Mouse (Mus musculus): ENCODE data around the gene Cpd.

DNA sequence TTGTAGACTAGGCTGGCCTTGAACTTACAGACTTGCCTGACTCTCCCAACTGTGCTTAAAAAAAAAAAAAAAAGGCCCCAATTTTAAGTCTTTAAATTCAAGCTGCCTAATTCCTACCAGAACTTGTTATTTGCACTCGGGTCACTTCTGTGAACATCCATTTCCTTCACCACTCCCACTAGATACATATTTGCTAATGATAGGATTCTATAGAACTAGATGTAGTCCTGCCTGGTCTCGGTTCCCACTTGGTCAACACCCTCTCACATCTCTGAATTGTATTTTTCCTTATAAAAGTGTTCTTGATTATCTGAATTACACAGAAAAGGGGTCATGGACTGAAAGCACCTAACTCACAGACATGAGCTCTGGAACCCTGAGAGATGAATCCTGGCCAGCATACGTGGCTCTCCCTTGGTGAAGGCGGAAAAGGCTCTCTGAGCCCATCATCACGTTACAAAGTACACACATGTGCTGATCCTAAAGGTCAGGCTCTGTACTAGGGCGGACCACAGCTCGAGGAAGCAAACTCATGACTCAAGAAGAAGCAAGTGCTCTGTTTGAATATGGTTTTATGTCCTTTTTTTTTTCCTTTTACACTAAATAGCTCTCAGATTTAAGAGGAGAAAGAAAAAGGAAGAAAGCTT is 22.5 kb downstream of the Cpd start:
- TF ChIP-seq POLR2A (IDR thresholded peaks at IDR 0.05; ENCODE audit: borderline replicate concordance, control insufficient read depth, low read depth, low read length) (no peak), CTCF (IDR thresholded peaks at IDR 0.05; ENCODE audit: control insufficient read depth, insufficient read depth, low read length) (no peak)
